Mouse (Mus musculus): ENCODE data around the gene 4930404H24Rik. TPM values are rescaled to one million over a fixed set of nuclear protein-coding genes. Genes with fewer than 3 reads are reported as not detected.

Gene 4930404H24Rik
- polyA plus RNA-seq, 1 experiment from 2014 or later = not detected

DNA sequence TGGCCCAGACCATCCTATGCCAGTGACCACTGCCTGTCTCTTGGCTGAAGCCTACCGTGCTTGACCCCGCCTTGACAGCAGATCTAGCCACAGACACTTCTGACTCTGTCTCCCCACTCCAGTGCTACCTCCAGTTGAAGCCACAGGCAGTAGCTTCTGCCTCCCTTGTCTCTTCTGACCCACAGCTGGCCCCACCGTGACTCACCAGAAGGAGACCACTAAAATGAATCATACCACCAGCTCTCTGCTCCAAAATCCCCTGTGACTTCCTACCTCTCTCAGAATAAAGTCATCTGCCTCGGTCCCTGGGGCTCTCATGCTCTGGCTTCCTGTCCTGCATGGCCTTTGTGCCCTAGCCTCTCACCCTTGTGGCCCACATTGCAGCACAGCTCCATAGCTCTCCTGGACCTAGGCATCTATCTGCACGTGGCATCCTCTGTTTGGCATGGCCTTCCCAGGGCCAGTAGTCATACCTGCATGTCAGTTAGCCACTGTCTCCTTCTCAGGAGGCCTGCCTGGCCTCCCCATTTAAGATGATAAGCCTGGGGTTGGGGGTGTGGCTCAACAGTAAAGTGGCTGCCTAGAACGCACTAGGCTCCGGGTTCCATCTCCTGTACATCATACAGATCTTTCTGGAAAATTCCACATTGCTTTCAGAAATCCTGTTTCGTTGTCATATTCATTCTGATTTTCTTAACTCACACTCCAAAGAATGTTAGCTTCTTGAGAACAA lies 50.5 kb downstream of the 4930404H24Rik start:
- no peak overlapping the region for H3K27ac ChIP-seq (replicated peaks; ENCODE audit: low read depth, low read length)
- no peak for DNase-seq (ENCODE audit: low spot score)
- no peak overlapping the region for H3K4me3 ChIP-seq (ENCODE audit: low read depth, low read length)
- no peak overlapping the region for H3K4me2 ChIP-seq (ENCODE audit: low read depth, severe bottlenecking)
- no peaks in the 10 kb centered on the region for H3K9me3 ChIP-seq (ENCODE audit: control insufficient read depth, low read length)
- WGBS = 85% methylated on average over 8 of the region's 8 CpGs
- H3K27me3 ChIP-seq (ENCODE audit: control insufficient read depth, insufficient read depth, low read length) = 0 out of 2 replicates have a peak, but pooled peaks cover 2% of the 10 kb centered on the region
- ATAC-seq (ENCODE audit: insufficient number of reproducible peaks, low FRiP score, low TSS enrichment, low read depth) = no peak
- H3K9ac ChIP-seq (ENCODE audit: low read length) = no peak overlapping the region
- H3K36me3 ChIP-seq (ENCODE audit: control insufficient read depth, insufficient read depth, low read length) = no peaks in the 10 kb centered on the region
- peaks cover 15% of the 10 kb centered on the region for H3K4me1 ChIP-seq (ENCODE audit: control insufficient read depth, insufficient read depth, low read length)

Other genes with a start within 250 kb of the 4930404H24Rik start
- 5.1 and 5.8 TPM in 2 replicates for gene Kif3b, start 201.4 kb upstream of the 4930404H24Rik start, polyA plus RNA-seq (2014; fragmentation: Nextera tagmentation; extraction: Ambion mirVana)
- gene Asxl1, start 147.0 kb upstream of the 4930404H24Rik start, polyA plus RNA-seq (2014; fragmentation: Nextera tagmentation; extraction: Ambion mirVana) = 24.0 and 26.5 TPM in 2 replicates
- gene Nol4l, start 37.2 kb downstream of the 4930404H24Rik start, polyA plus RNA-seq (2014; fragmentation: Nextera tagmentation; extraction: Ambion mirVana) = 14.0 and 15.1 TPM in 2 replicates
- 63.7 and 67.4 TPM in 2 replicates for gene Commd7, start 140.0 kb downstream of the 4930404H24Rik start, polyA plus RNA-seq (2014; fragmentation: Nextera tagmentation; extraction: Ambion mirVana)
- 20.3 and 22.0 TPM in 2 replicates for gene Dnmt3b, start 156.7 kb downstream of the 4930404H24Rik start, polyA plus RNA-seq (2014; fragmentation: Nextera tagmentation; extraction: Ambion mirVana)
- not detected in 2 replicates for gene Dnmt3c, start 203.9 kb downstream of the 4930404H24Rik start, polyA plus RNA-seq (2014; fragmentation: Nextera tagmentation; extraction: Ambion mirVana)
- gene Mapre1, start 248.5 kb downstream of the 4930404H24Rik start, polyA plus RNA-seq (2014; fragmentation: Nextera tagmentation; extraction: Ambion mirVana) = 249 and 266 TPM in 2 replicates